Mouse (Mus musculus) bone marrow macrophage, adult 2 months (primary cell): ENCODE measurements around the gene Trim39. TPM values are rescaled to one million over a fixed set of nuclear protein-coding genes. Genes with fewer than 3 reads are reported as not detected.

Experiments
- H3K27ac ChIP-seq: 2 replicates; pipeline ENCODE4 v1.5.1; 2012; ENCODE audit warnings: low read depth, low read length; ENCODE audit not compliant: insufficient read depth
- H3K4me1 ChIP-seq: 2 replicates; pipeline ENCODE4 v1.6.1; 2012; ENCODE audit warnings: low read length; ENCODE audit not compliant: control insufficient read depth, insufficient read depth
- H3K4me3 ChIP-seq: 2 replicates; pipeline ENCODE4 v1.5.1; 2012; ENCODE audit warnings: mild to moderate bottlenecking, low read length, moderate library complexity; ENCODE audit not compliant: insufficient read depth
- CTCF ChIP-seq: IDR thresholded peaks from 2 replicates; pipeline ENCODE4 v1.5.1; 2012; ENCODE audit warnings: low read depth, mild to moderate bottlenecking, low read length, moderate library complexity
- POLR2A ChIP-seq: IDR thresholded peaks from 2 replicates; pipeline ENCODE4 v1.6.1; 2012; ENCODE audit warnings: mild to moderate bottlenecking, low read depth, low read length, borderline replicate concordance
- polyA plus RNA-seq: library from polyadenylated mRNA; stranded (reverse); fragments of >200 nt; gene quantifications from 2 replicates; pipeline ENCODE4 v1.2.4, GENCODE M21; 2012; ENCODE audit not compliant: missing spikeins, insufficient read depth, insufficient read length

The Trim39 gene
- polyA plus RNA-seq, 1 experiment, result 14.5 TPM

- Histone ChIP-seq H3K4me1 (0 out of 2 replicates have a peak, but pooled peaks cover 3% of the 10 kb centered on the region), H3K27ac (no peak overlapping the region), H3K4me3 (no peak overlapping the region)
- no peak for TF ChIP-seq POLR2A
- peak; percentile 29 for TF ChIP-seq CTCF
These were observed 45.1 kb downstream of the Trim39 start for GRCm38 (mm10) chr17:36226921-36227320.

DNA sequence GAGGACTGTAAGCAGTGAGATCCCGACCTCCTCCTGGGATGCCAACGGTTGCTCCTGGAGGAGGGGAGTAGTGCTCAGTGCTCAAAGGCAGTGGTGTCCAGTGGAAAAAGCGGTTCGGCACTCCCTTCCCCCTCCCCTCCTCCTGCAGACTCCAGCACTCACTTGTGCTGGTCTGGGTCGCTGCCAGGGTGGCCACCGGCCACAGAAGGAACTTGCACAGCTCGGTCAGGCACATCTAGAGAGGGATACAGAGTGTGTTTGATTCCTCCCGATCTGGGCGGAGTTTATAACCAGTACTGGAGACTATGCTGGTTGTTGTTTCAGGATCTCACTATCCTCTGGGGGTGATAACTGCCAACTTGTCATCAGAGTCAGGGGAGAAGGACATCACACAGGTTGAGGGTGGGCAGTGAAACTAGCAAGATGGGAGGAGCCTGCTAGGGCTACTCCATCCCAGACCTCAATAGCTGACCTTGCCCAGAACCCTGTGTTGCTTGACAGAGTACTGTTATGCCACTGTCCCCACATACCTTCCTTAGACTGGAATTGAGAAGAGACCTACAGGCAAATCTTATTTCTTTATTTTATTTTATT is 46.7 kb downstream of the Trim39 start:
- Histone ChIP-seq H3K4me3 (no peak overlapping the region), H3K4me1 (peaks cover 2% of the 10 kb centered on the region; the same call in 1 of the 2 replicates), H3K27ac (no peak overlapping the region)
- TF ChIP-seq CTCF, result no peak

GRCm38 (mm10) chr17:36224451-36224850 is 47.6 kb downstream of the Trim39 start:
- no peak overlapping the region for H3K4me3 ChIP-seq
- no peak overlapping the region for H3K27ac ChIP-seq
- peaks cover 8% of the 10 kb centered on the region for H3K4me1 ChIP-seq
- no peak for TF ChIP-seq CTCF

DNA sequence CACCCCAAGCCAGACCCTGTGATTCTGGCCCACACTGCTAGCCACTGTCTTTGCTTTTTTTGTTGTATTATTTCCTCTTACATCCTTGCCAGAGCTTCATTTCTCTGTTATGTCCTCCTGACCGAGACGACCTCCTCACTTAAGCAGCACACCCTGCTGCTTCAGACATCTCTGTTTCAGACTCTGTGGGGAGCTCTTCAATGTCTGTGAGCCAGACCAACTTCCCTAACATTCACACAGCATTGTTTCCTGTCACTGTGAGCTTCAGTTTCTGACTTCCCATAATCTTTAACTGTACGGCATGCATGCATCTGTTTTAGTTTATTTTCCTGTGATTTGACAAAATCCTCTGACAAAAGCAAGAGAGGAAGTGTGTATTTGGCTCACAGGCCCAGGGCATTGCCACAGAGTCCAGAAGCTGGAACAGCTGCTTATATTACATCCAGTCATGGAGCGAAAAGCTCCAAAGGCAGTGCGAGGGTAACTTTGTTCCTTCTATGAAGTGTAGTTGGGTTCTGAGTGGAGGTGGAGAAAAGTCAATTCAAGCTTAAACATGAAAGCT is 53.4 kb downstream of the Trim39 start:
- H3K4me3 ChIP-seq, result no peak overlapping the region
- no peak for TF ChIP-seq CTCF
- TF ChIP-seq POLR2A, result no peak
- H3K27ac ChIP-seq, result 0 out of 2 replicates have a peak overlapping the region, but pooled peaks have one; percentile 6
- peaks cover 20% of the 10 kb centered on the region for H3K4me1 ChIP-seq

- TF ChIP-seq CTCF, result no peak
- Histone ChIP-seq H3K27ac (no peak overlapping the region), H3K4me3 (no peak overlapping the region), H3K4me1 (peaks cover 20% of the 10 kb centered on the region)
These were observed 56.5 kb downstream of the Trim39 start for GRCm38 (mm10) chr17:36215586-36215985.

Other genes with a start within 250 kb of the Trim39 start
- 351 and 364 TPM in 2 replicates for gene H2-T23, start 239.4 kb downstream of the Trim39 start, polyA plus RNA-seq
- 89.0 and 112 TPM in 2 replicates for gene H2-T22, start 229.5 kb downstream of the Trim39 start, polyA plus RNA-seq
- 0.72 TPM in 1 of 2 replicates, not detected in the other for gene Gm6034, start 229.3 kb downstream of the Trim39 start, polyA plus RNA-seq
- not detected in 2 replicates for gene Gm11127, start 213.9 kb downstream of the Trim39 start, polyA plus RNA-seq
- gene Gm19684, start 150.6 kb downstream of the Trim39 start, polyA plus RNA-seq, result 1.1 and 1.8 TPM in 2 replicates
- gene Gm7030, start 142.8 kb downstream of the Trim39 start, polyA plus RNA-seq, result not detected in 2 replicates
- gene Gm8909, start 103.7 kb downstream of the Trim39 start, polyA plus RNA-seq, result 3.6 TPM in 1 of 2 replicates, not detected in the other
- gene H2-T3, start 82.0 kb downstream of the Trim39 start, polyA plus RNA-seq, result 0.60 TPM in 1 of 2 replicates, not detected in the other
- gene Rpp21, start 14.2 kb downstream of the Trim39 start, polyA plus RNA-seq, result 69.5 and 84.4 TPM in 2 replicates
- gene H2-M10.2, start 14.2 kb upstream of the Trim39 start, polyA plus RNA-seq, result not detected in 2 replicates
- not detected in 2 replicates for gene H2-M10.1, start 53.9 kb upstream of the Trim39 start, polyA plus RNA-seq
- gene H2-M10.3, start 96.2 kb upstream of the Trim39 start, polyA plus RNA-seq, result not detected in 2 replicates
- not detected in 2 replicates for gene H2-M10.4, start 190.1 kb upstream of the Trim39 start, polyA plus RNA-seq